ENCODE assay signal across 11 mouse cellular contexts in the genomic region with DNA sequence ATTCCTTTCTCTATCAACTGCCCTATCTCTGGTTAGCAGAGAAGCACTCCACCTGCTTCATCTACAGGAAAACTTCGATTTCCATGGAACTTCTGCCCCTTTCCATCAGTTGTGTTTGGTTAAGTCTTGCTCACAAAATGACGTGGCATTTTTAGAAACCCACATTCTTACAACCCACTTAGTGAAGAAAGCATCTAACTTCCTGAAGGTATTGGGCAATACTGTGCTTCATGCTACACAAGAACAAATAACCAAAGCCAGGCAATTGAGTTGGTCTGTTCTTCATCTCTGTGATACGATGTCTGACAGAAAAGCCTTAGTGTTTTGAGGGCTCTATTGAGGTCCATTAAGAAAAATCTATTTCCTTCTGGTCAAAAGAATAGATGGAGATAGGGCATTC.
"Had no signal": no experiment of that assay in that cellular context is flagged by ENCODE, and none has a peak within 500 bp of the region (broad histone marks: within the 10 kb centered on the region; RNA-seq: fewer than 3 reads in every experiment).

No protein-coding gene starts in this region.

- ATAC-seq: liver, embryonic 12.5 days; midbrain, embryonic 15.5 days had no signal

- DNase-seq: kidney, postnatal 25 days; layer of hippocampus, adult 9-11 months; liver; lung, adult 18-20 months; lung, postnatal 10 days; lung, postnatal 36 days; retina, postnatal 1 day; thymus, adult 18-20 months; thymus, postnatal 36 days had no signal
